Mouse (Mus musculus) small intestine, adult 2 months (tissue): ENCODE results near the gene Gosr2.

Experiments
- CTCF ChIP-seq: fragments of 200-500 bp; IDR thresholded peaks from 2 replicates; pipeline ENCODE4 v1.5.1; 2012; ENCODE audit warnings: low read depth, mild to moderate bottlenecking, control low read depth, inconsistent platforms, low read length, moderate library complexity, mixed read lengths; ENCODE audit not compliant: insufficient replicate concordance, insufficient read length; ENCODE audit errors: extremely low read depth
- POLR2A ChIP-seq: fragments of 200-500 bp; IDR thresholded peaks from 2 replicates; pipeline ENCODE4 v1.6.1; 2012; ENCODE audit warnings: low read depth, mild to moderate bottlenecking, control low read depth, inconsistent platforms, low read length, moderate library complexity

DNA sequence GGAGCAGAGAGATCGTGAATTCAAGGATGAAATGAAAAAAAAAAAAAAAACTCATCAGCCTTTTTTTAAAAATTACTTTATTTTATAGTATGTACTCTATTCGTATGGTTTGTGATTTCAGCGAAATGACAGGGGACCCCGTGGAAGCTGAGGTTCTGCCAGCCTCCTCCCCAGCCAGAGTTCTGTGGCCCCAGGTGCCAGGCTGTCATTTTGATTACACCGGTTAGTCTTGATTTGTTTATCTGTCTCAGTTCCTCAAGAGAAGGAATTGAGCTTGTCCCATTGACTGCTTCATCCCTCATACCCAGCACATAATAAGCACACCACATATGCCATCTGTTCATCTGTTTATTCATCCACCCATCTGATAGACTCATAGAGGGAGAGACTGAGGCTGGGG, 21.7 kb upstream of the Gosr2 start:
- TF ChIP-seq CTCF (no peak), POLR2A (no peak)
